Mouse (Mus musculus) cerebellum, adult 2 months (tissue): ENCODE data around the gene Borcs5.

Experiments used
- CTCF ChIP-seq: fragments of 200-500 bp; IDR thresholded peaks from 2 replicates; pipeline ENCODE4 v1.5.1; 2011; ENCODE audit warnings: low read depth, mild to moderate bottlenecking, control low read depth, low read length, moderate library complexity, borderline replicate concordance; ENCODE audit not compliant: insufficient read depth
- POLR2A ChIP-seq: fragments of 200-500 bp; IDR thresholded peaks from 2 replicates; pipeline ENCODE4 v1.6.1; 2011; ENCODE audit warnings: low read length, control low read depth, borderline replicate concordance; ENCODE audit not compliant: insufficient read depth

- TF ChIP-seq CTCF (no peak), POLR2A (no peak)
Observed at GRCm38 (mm10) chr6:134695625-134696024, 56.3 kb downstream of the Borcs5 start.
